Mouse (Mus musculus): ENCODE data around the gene Rad23b. TPM values are rescaled to one million over a fixed set of nuclear protein-coding genes. Genes with fewer than 3 reads are reported as not detected.
A peak's percentile ranks its signal among the peaks of the same experiment; 100 is the strongest.

Gene Rad23b
- polyA plus RNA-seq, 1 experiment from 2014 or later, result 97.0 TPM

DNA sequence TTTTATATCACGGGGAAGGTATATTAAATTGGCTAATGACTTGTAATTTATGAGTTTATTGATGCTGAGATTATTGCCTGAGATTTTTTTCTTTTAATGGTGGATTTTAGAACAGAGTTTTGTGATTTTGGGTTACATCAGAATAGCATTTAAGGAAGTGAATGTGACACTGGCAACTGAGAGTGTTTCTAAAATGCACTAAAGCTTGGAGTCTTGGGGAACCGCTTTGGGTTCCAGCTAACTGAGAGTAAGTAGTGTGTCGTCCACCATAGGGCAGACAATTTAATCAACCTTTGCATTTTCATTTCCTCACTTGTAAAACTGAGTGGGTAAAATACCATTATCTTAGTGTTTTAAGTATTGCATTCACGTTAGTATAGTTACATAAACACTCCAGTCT is 14.0 kb downstream of the Rad23b start:
- WGBS, result 85% methylated on average over 4 of the region's 4 CpGs

DNA sequence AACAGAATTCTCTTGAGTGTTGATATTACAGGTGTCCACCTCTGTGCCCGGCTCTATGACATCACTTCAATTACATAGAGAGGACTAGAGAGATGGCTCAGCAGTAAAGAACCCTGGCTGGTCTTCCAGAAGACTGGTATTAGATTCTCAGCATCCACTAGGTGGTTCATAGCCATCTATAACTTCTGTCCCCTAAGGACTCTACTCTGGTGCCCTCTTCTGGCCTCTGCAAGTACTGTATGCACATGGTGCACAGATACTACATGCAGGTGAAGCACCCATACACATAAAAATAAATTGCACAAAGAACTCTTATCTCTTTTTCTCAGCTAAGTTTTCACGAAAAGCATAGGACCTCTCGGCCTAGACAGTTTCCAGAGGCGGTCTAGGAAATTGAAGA is 14.5 kb downstream of the Rad23b start:
- ATAC-seq (ENCODE audit: insufficient number of reproducible peaks, low FRiP score, low TSS enrichment, low read depth), result no peak
- Histone ChIP-seq H3K36me3 (peaks cover 3% of the 10 kb centered on the region; the same call in 1 of the 2 replicates), H3K9ac (no peak overlapping the region), H3K27me3 (no peaks in the 10 kb centered on the region), H3K27ac (no peak overlapping the region), H3K4me3 (no peak overlapping the region), H3K4me1 (peaks cover 4% of the 10 kb centered on the region; the same call in 1 of the 2 replicates), H3K4me2 (no peak overlapping the region), H3K9me3 (no peaks in the 10 kb centered on the region)
- WGBS, result 96% methylated on average over 4 of the region's 4 CpGs

More for the DNA sequence above, 14.0 kb downstream of the Rad23b start:
- no peak overlapping the region for H3K9ac ChIP-seq
- ATAC-seq (ENCODE audit: insufficient number of reproducible peaks, low FRiP score, low TSS enrichment, low read depth), result no peak
- H3K27me3 ChIP-seq, result no peaks in the 10 kb centered on the region
- no peak overlapping the region for H3K27ac ChIP-seq
- peaks cover 4% of the 10 kb centered on the region; the same call in 1 of the 2 replicates for H3K4me1 ChIP-seq
- peaks cover 4% of the 10 kb centered on the region; the same call in 1 of the 2 replicates for H3K36me3 ChIP-seq
- no peak overlapping the region for H3K4me3 ChIP-seq
- no peak overlapping the region for H3K4me2 ChIP-seq
- no peaks in the 10 kb centered on the region for H3K9me3 ChIP-seq

DNA sequence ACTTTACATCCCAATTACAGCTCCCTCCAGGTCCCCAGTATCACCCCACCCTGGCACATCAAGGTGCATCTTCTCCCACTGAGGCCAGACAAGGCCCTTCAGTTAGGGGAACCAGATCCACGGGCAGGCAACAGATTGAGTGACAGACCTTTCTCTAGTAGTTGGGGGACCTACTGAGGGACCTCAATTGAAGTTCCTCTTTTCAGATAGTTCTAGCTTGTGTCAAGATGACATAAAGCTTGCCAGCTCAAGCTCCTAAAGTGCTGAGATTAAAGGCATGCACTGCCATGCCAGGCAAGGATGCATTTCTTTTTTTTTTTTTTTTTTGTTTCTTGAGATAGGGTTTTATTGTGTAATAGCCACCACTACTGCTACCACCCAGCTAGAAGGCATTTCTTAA is 16.2 kb downstream of the Rad23b start:
- no peak overlapping the region for H3K9ac ChIP-seq
- H3K4me1 ChIP-seq, result peaks cover 4% of the 10 kb centered on the region; the same call in 1 of the 2 replicates
- ATAC-seq (ENCODE audit: insufficient number of reproducible peaks, low FRiP score, low TSS enrichment, low read depth), result no peak
- 82% methylated on average over 1 of the region's 1 CpGs for WGBS
- no peaks in the 10 kb centered on the region for H3K27me3 ChIP-seq
- no peak overlapping the region for H3K4me3 ChIP-seq
- H3K36me3 ChIP-seq, result peaks cover 8% of the 10 kb centered on the region
- no peak overlapping the region for H3K4me2 ChIP-seq
- no peak overlapping the region for H3K27ac ChIP-seq
- H3K9me3 ChIP-seq, result no peaks in the 10 kb centered on the region

- Histone ChIP-seq H3K36me3 (peaks cover 29% of the 10 kb centered on the region), H3K27me3 (no peaks in the 10 kb centered on the region), H3K4me1 (no peaks in the 10 kb centered on the region), H3K9me3 (no peaks in the 10 kb centered on the region), H3K4me3 (no peak overlapping the region), H3K27ac (no peak overlapping the region), H3K9ac (no peak overlapping the region), H3K4me2 (no peak overlapping the region)
- ATAC-seq (ENCODE audit: insufficient number of reproducible peaks, low FRiP score, low TSS enrichment, low read depth), result no peak
- 89% methylated on average over 3 of the region's 3 CpGs for WGBS
These were observed 20.3 kb downstream of the Rad23b start for GRCm38 (mm10) chr4:55370127-55370526.

- WGBS, result 86% methylated on average over 7 of the region's 7 CpGs
- Histone ChIP-seq H3K4me3 (no peak overlapping the region), H3K36me3 (peaks cover 29% of the 10 kb centered on the region)
These were observed 21.5 kb downstream of the Rad23b start for GRCm38 (mm10) chr4:55371355-55371754.

GRCm38 (mm10) chr4:55382350-55382749 is 32.5 kb downstream of the Rad23b start:
- Histone ChIP-seq H3K4me1 (no peaks in the 10 kb centered on the region), H3K4me3 (no peak overlapping the region), H3K27me3 (no peaks in the 10 kb centered on the region), H3K36me3 (peaks cover 86% of the 10 kb centered on the region), H3K27ac (no peak overlapping the region), H3K4me2 (no peak overlapping the region), H3K9ac (no peak overlapping the region), H3K9me3 (no peaks in the 10 kb centered on the region)
- ATAC-seq (ENCODE audit: insufficient number of reproducible peaks, low FRiP score, low TSS enrichment, low read depth), result no peak
- 85% methylated on average over 2 of the region's 2 CpGs for WGBS

More at GRCm38 (mm10) chr4:55371355-55371754, 21.5 kb downstream of the Rad23b start:
- H3K4me1 ChIP-seq, result no peaks in the 10 kb centered on the region
- H3K27ac ChIP-seq, result no peak overlapping the region
- no peak overlapping the region for H3K9ac ChIP-seq
- H3K9me3 ChIP-seq, result no peaks in the 10 kb centered on the region
- no peak for ATAC-seq (ENCODE audit: insufficient number of reproducible peaks, low FRiP score, low TSS enrichment, low read depth)
- H3K4me2 ChIP-seq, result no peak overlapping the region
- no peaks in the 10 kb centered on the region for H3K27me3 ChIP-seq

- ATAC-seq (ENCODE audit: insufficient number of reproducible peaks, low FRiP score, low TSS enrichment, low read depth), result no peak
- Histone ChIP-seq H3K36me3 (peaks cover 64% of the 10 kb centered on the region), H3K27ac (no peak overlapping the region), H3K4me2 (no peak overlapping the region), H3K4me3 (no peak overlapping the region), H3K4me1 (no peaks in the 10 kb centered on the region), H3K9me3 (no peaks in the 10 kb centered on the region), H3K9ac (no peak overlapping the region), H3K27me3 (no peaks in the 10 kb centered on the region)
- 82% methylated on average over 2 of the region's 2 CpGs for WGBS
These were observed 36.9 kb downstream of the Rad23b start for GRCm38 (mm10) chr4:55386768-55387167.

DNA sequence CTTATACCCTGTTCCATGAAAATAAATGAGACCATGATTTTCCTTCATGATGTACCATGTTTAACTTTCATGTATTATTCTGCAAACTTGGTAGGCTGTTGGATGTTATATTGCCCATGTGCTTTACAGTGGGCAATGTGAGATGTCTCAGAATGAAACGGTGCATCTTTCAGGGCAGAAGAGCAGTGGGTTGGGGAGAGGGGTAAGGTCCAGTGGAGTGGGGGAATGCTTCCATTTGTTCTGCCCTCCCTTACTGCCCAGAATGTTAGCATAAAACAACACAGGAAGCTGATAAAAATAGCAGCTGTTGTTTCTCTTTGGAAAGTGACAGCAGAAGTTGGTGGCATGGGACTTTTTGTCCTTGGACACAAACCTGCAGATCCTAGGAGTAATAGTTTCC is 41.6 kb downstream of the Rad23b start:
- no peaks in the 10 kb centered on the region for H3K27me3 ChIP-seq
- ATAC-seq (ENCODE audit: insufficient number of reproducible peaks, low FRiP score, low TSS enrichment, low read depth), result no peak
- H3K4me3 ChIP-seq, result no peak overlapping the region
- 74% methylated on average over 1 of the region's 1 CpGs for WGBS
- H3K36me3 ChIP-seq, result peaks cover 30% of the 10 kb centered on the region
- no peaks in the 10 kb centered on the region for H3K4me1 ChIP-seq
- H3K4me2 ChIP-seq, result no peak overlapping the region
- no peak overlapping the region for H3K9ac ChIP-seq
- H3K9me3 ChIP-seq, result no peaks in the 10 kb centered on the region
- H3K27ac ChIP-seq, result no peak overlapping the region

DNA sequence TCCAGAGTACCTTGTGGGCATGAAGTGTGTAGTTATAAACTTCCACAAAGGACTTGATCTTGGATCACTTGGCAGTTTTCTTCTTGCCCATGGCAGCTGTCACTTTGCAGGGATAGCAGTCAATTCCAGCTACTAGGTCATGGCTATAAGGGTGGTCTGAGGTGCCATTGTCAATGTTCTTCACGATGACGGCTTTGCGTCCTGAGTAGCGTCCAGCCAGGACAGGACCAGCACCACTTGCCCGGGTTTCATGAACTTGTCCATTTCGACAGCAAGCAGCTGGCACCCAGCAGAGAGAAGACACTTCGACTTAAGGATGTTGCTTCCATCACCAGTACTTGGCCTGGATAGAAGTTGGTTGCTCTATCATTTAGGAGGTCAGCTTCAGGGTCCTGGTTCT is 42.6 kb downstream of the Rad23b start:
- ATAC-seq (ENCODE audit: insufficient number of reproducible peaks, low FRiP score, low TSS enrichment, low read depth), result no peak
- no peaks in the 10 kb centered on the region for H3K4me1 ChIP-seq
- no peak overlapping the region for H3K27ac ChIP-seq
- WGBS, result 93% methylated on average over 7 of the region's 7 CpGs
- H3K9me3 ChIP-seq, result no peaks in the 10 kb centered on the region
- H3K36me3 ChIP-seq, result peaks cover 22% of the 10 kb centered on the region
- H3K4me3 ChIP-seq, result no peak overlapping the region
- H3K27me3 ChIP-seq, result no peaks in the 10 kb centered on the region
- no peak overlapping the region for H3K4me2 ChIP-seq
- no peak overlapping the region for H3K9ac ChIP-seq

DNA sequence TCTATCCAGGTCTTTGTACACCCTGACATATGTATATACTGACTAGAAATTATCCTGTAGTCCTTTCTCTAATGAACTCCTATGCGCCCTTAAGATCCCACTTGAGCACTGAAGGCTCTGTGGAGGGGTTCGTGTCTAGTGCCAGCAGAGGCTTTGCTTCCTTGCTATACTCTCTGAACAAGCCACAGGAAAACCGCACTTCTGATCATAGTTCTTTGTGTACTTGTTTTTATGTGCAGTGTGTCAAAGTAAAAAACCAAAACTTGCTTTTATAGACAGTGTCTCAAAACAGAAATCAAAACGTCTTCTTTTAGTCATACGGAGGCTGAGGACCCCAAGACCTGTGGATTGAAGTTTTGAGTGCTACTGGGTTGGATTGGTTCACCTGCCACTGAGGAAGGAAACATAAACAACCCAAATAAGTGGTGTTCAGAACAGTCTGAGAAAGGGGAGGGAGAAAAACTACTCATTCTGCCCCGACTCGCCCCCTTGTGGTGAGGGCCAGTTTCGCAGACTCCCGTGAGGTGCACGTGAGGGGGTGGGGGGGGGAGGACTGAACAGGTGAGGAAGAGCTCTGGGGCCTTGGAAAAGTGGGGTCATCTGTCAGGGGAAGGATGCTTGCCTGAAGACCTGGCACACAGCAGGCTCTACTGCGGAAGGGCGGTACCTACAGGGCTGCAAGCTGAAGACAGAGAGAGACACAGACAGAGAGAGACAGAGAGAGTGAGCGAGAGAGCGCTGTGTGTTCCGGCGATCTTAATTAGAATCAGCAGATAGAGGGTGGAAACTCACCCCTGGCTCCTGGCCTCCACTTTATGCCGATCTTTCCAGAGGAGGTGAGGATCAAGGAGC is 48.3 kb downstream of the Rad23b start:
- ATAC-seq (ENCODE audit: insufficient number of reproducible peaks, low FRiP score, low TSS enrichment, low read depth), result no peak
- 0 out of 2 replicates have a peak overlapping the region, but pooled peaks have one; percentile 27 for H3K4me2 ChIP-seq
- 34% methylated on average over 17 of the region's 17 CpGs for WGBS
- no peaks in the 10 kb centered on the region for H3K36me3 ChIP-seq
- no peak overlapping the region for H3K9ac ChIP-seq
- no peak overlapping the region for H3K27ac ChIP-seq
- H3K27me3 ChIP-seq, result no peaks in the 10 kb centered on the region
- 0 out of 2 replicates have a peak, but pooled peaks cover 5% of the 10 kb centered on the region for H3K4me1 ChIP-seq
- no peak overlapping the region for H3K4me3 ChIP-seq
- no peaks in the 10 kb centered on the region for H3K9me3 ChIP-seq

DNA sequence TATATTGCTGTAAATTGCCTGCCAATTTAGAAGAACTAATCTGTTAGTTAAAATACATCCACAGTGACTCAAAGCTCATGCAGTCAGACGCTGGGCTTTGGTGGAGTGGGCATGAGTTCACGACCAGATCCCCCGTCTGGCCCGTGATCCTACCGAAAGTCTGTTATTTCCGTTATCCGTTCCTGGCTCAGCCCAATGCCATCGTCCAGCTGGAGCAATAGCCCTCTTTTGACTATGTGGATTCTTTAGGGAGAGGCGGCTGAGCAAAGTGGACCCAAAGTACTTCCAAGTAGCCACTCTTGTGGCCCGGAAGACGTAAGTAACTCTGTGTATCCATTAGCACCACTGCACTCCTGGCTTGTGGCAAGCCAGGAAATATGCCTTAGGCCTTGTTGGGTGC is 49.1 kb downstream of the Rad23b start:
- Histone ChIP-seq H3K27me3 (no peaks in the 10 kb centered on the region), H3K4me2 (no peak overlapping the region), H3K4me1 (0 out of 2 replicates have a peak, but pooled peaks cover 5% of the 10 kb centered on the region), H3K27ac (no peak overlapping the region), H3K36me3 (no peaks in the 10 kb centered on the region), H3K9me3 (no peaks in the 10 kb centered on the region), H3K4me3 (no peak overlapping the region), H3K9ac (no peak overlapping the region)
- no peak for ATAC-seq (ENCODE audit: insufficient number of reproducible peaks, low FRiP score, low TSS enrichment, low read depth)
- WGBS, result 73% methylated on average over 11 of the region's 11 CpGs

DNA sequence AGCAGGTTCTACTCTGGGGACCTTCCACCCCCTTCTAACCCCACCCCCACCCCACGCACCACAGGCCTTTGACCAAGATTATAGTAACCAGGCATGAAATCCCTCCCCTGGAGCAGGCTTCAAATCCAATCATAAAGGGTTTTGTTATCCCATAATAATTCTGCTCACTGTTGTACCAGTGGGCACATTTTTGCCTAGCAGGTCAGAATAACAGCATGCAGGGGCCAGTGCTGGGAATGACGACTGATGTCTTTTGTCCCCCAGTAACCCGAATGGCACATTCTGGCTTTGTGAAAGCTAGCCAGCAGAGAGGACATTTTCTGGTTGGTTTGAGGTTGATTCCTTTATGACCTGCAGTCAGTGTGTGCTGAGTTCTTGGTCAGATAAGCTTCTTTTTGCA is 55.5 kb downstream of the Rad23b start:
- ATAC-seq (ENCODE audit: insufficient number of reproducible peaks, low FRiP score, low TSS enrichment, low read depth), result no peak
- no peak overlapping the region for H3K4me3 ChIP-seq
- H3K4me1 ChIP-seq, result no peaks in the 10 kb centered on the region
- no peak overlapping the region for H3K9ac ChIP-seq
- no peak overlapping the region for H3K27ac ChIP-seq
- 71% methylated on average over 3 of the region's 3 CpGs for WGBS
- H3K4me2 ChIP-seq, result no peak overlapping the region
- no peaks in the 10 kb centered on the region for H3K9me3 ChIP-seq
- no peaks in the 10 kb centered on the region for H3K27me3 ChIP-seq
- no peaks in the 10 kb centered on the region for H3K36me3 ChIP-seq

Data from limb, embryonic 15.5 days (tissue).